Mouse (Mus musculus) C2C12 (cell line): ENCODE data around the gene Vsir.

ENCODE experiments used
- CTCF ChIP-seq: IDR thresholded peaks from one replicate; pipeline ENCODE4 v1.5.1; 2011; ENCODE audit not compliant: control insufficient read depth, insufficient read depth, insufficient read length
- FOSL1 ChIP-seq: IDR thresholded peaks from one replicate; pipeline ENCODE4 v1.8.0; 2011; ENCODE audit warnings: mild to moderate bottlenecking, low read length; ENCODE audit not compliant: poor library complexity, insufficient read depth, severe bottlenecking
- MAX ChIP-seq: IDR thresholded peaks from one replicate; pipeline ENCODE4 v1.6.1; 2011; ENCODE audit warnings: mild to moderate bottlenecking, control low read depth

DNA sequence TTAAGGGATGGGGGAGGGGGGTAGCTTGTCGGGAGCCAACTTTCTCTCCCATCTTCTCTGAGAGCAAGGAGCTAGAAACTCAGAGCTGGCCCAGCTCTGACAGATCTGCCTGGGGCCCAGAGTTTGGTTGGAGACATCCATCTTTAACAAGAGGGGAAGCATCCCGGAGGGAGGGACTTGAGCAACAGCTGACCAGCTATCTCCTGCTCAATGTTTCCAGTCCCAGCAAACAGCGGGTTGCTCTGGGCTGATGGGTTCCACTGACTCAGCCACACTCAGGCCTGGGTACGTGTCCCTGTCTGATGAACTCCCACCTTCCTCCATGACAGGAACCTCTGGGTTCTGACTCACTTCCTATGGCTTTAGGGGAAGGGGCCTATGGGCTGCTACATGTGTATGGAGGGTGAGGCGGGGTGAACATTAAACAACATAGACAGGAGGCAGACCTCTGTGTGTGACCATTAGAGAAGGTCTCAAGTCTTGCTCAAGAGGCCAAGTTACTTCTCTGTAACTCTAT is 44.3 kb downstream of the Vsir start:
- TF ChIP-seq CTCF, result no peak
- TF ChIP-seq MAX, result no peak
- no peak for TF ChIP-seq FOSL1
